Comparison of ENCODE assay signal across 8 mouse cellular contexts in genomic region chr2:101693577-101694215, GRCm38 (mm10). TPM values are rescaled to one million over a fixed set of nuclear protein-coding genes. Genes with fewer than 3 reads are reported as not detected.
DNase-seq lines count a peak whose midpoint lies in the region.

No protein-coding gene starts in this region.

- peak; percentile 47 for DNase-seq in kidney, postnatal 10 days
- DNase-seq in kidney, adult 18-20 months = no peak
- DNase-seq in 416B (ENCODE audit: low read depth) = peak; percentile 49
- DNase-seq in CD4-positive helper T cell, adult 2 months (ENCODE audit: low read depth, low spot score) = peak; percentile 29
- DNase-seq in embryo, embryonic 9.5 days (ENCODE audit: extremely low spot score) = peak; percentile 9
- DNase-seq in natural killer cell, adult 2 months (ENCODE audit: low spot score in 2 of 2) = peak; percentile 6 to 13
- no peak for DNase-seq in left cerebral cortex, adult 8-10 months (ENCODE audit: low spot score in 2 of 2)
- no peak for DNase-seq in adrenal gland, adult 8-10 months

RNA-seq across cellular contexts. Expression of gene Traf6, which starts 15.5 kb away (rescaled TPM):
- total RNA-seq in left cerebral cortex, adult 8-10 months (2022) = 10 to 100 TPM; 10.9 to 14.2 (median 12.5) TPM
- 10 to 100 TPM; 20.3 to 25.4 (median 22.1) TPM for total RNA-seq in adrenal gland, adult 8-10 months (2022)

RNA-seq across cellular contexts. Expression of gene B230118H07Rik, which starts 44.4 kb away (rescaled TPM):
- total RNA-seq in left cerebral cortex, adult 8-10 months (2022) = 10 to 100 TPM; 26.9 to 41.0 (median 28.7) TPM
- total RNA-seq in adrenal gland, adult 8-10 months (2022) = 10 to 100 TPM; 27.3 to 55.4 (median 32.3) TPM

RNA-seq across cellular contexts. Expression of gene Rag1, which starts 44.4 kb away (rescaled TPM):
- under 1 TPM; 0.07 to 0.42 (median 0.21) TPM for total RNA-seq in left cerebral cortex, adult 8-10 months (2022)
- total RNA-seq in adrenal gland, adult 8-10 months (2022) = under 1 TPM in 2 of 4 experiments, not detected in 2; 0.03 to 0.07 TPM

Comparison
In these comparisons a context has a peak if more than half of its experiments do, and no peak if none do; other contexts are left out.
1. DNase-seq: peak in kidney, postnatal 10 days (single experiment), 416B (single experiment), CD4-positive helper T cell, adult 2 months (single experiment), embryo, embryonic 9.5 days (single experiment) and natural killer cell, adult 2 months (2 of 2); none in kidney, adult 18-20 months (single experiment), left cerebral cortex, adult 8-10 months (0 of 2) and adrenal gland, adult 8-10 months (single experiment).